Mouse (Mus musculus) liver, embryonic 14.5 days (tissue): ENCODE data around the gene Fstl5.

Source experiments
- CTCF ChIP-seq: IDR thresholded peaks from 2 replicates; pipeline ENCODE4 v1.5.1; 2016; ENCODE audit warnings: antibody characterized with exemption, low read depth, control low read depth
- EP300 ChIP-seq: IDR thresholded peaks from 2 replicates; pipeline ENCODE4 v1.6.1; 2016; ENCODE audit warnings: antibody characterized with exemption, low read depth

DNA sequence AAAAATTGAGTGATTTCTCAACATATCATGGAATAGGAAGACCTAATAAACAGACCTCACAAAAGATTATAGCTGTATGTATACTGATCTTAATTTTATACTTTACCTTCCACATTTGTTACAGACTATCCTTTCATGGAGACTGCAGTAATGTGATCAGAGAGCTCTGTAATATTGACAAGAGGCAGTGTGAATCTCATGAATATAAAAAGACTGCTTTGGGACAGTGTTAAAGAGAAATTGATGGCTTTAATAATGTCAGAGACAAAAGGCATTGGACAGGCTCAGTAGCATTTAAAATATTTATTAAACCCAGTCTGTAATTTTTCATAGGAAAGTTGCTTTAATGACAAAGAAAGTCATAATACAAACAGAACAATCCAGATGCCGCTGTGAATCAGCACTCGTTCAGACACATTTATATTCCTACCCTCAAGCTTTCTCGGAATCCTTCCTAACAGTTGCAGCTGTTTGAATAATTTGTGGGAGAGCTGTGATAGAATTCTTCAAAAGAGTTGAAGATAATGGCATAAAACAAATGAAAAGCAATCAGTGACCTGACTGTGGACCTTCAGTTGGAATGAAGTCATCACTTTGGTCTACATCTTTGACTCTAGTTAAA, 499.0 kb downstream of the Fstl5 start:
- TF ChIP-seq CTCF (no peak), EP300 (no peak)
